Mouse (Mus musculus) liver, embryonic 14.5 days (tissue): ENCODE measurements around the gene Pgap2. TPM values are rescaled to one million over a fixed set of nuclear protein-coding genes. Genes with fewer than 3 reads are reported as not detected.
"Not testable (repeated sequence)": the region's sequence is repeated elsewhere in the genome, so short reads cannot be mapped to it uniquely, and the experiment has no call there.

Experiments used
- ATAC-seq: fragments of 200-750 bp; cut with Nextera tagmentation; 2 replicates; pipeline ENCODE4 v1.8.0; 2017; ENCODE audit warnings: moderate number of reproducible peaks, mild to moderate bottlenecking, moderate library complexity; ENCODE audit not compliant: insufficient read depth
- DNase-seq, 3 experiments: peaks; one replicate each; pipeline ENCODE4 v3.0.0-alpha.2; 2012 to 2013; ENCODE audit warnings: low read depth in 3 of 3, low spot score in 3 of 3
- H3K27ac ChIP-seq: fragments of 300-500 bp; sonication (generic); 2 replicates; pipeline ENCODE4 v1.5.1; 2014; ENCODE audit warnings: moderate library complexity, mild to moderate bottlenecking, control low read depth, inconsistent platforms
- H3K27me3 ChIP-seq: fragments of 300-500 bp; sonication (generic); 2 replicates; pipeline ENCODE4 v1.6.1; 2014; ENCODE audit warnings: mild to moderate bottlenecking, low read length, moderate library complexity; ENCODE audit not compliant: control insufficient read depth, insufficient read depth
- H3K36me3 ChIP-seq: fragments of 300-500 bp; sonication (generic); replicated peaks from 2 replicates; pipeline ENCODE4 v1.6.1; 2014; ENCODE audit warnings: low read depth; ENCODE audit not compliant: control insufficient read depth, insufficient read depth
- H3K4me1 ChIP-seq, 2 experiments: fragments of 200-500 bp in 1 of 2; fragments of 300-500 bp in 1 of 2; sonication (generic) in 1 of 2; replicated peaks; 2 replicates each; pipeline ENCODE4 v1.6.1; 2012 to 2014; ENCODE audit warnings: antibody characterized with exemption in 1 of 2, inconsistent platforms in 1 of 2, low read length in 1 of 2; ENCODE audit not compliant: control insufficient read depth in 2 of 2, insufficient read depth in 2 of 2
- H3K4me2 ChIP-seq: fragments of 300-500 bp; sonication (generic); 2 replicates; pipeline ENCODE4 v1.6.1; 2014; ENCODE audit warnings: low read depth, mild to moderate bottlenecking, control low read depth, moderate library complexity
- H3K4me3 ChIP-seq, 2 experiments: fragments of 200-500 bp in 1 of 2; fragments of 300-500 bp in 1 of 2; sonication (generic) in 1 of 2; 2 replicates each; pipeline ENCODE4 v1.5.1; 2012 to 2014; ENCODE audit warnings: low read depth in 2 of 2, low read length in 2 of 2, mild to moderate bottlenecking in 2 of 2, control low read depth in 1 of 2, inconsistent platforms in 1 of 2, moderate library complexity in 1 of 2; ENCODE audit not compliant: insufficient read depth in 1 of 2
- H3K9ac ChIP-seq: fragments of 300-500 bp; sonication (generic); replicated peaks from 2 replicates; pipeline ENCODE4 v1.6.1; 2014; ENCODE audit warnings: mild to moderate bottlenecking, control low read depth, moderate library complexity
- H3K9me3 ChIP-seq: fragments of 300-500 bp; sonication (generic); 2 replicates; pipeline ENCODE4 v1.6.1; 2016; ENCODE audit warnings: low read length, mixed read lengths; ENCODE audit not compliant: control insufficient read depth
- CTCF ChIP-seq: IDR thresholded peaks from 2 replicates; pipeline ENCODE4 v1.5.1; 2016; ENCODE audit warnings: antibody characterized with exemption, low read depth, control low read depth
- EP300 ChIP-seq: IDR thresholded peaks from 2 replicates; pipeline ENCODE4 v1.6.1; 2016; ENCODE audit warnings: antibody characterized with exemption, low read depth
- WGBS: fragments of 180-500 bp; shearing (Covaris S2); extraction: QIAGEN DNeasy Blood & Tissue Kit; methylation state at CpG from one replicate; pipeline ENCODE4 v1.1.7; 2014; ENCODE audit not compliant: insufficient replicate concordance; 5-methylcytosine and 5-hydroxymethylcytosine counted together
- polyA plus RNA-seq, 2 experiments: library from polyadenylated mRNA; depleted of rRNA in 1 of 2; stranded (reverse) in 1 of 2; unstranded in 1 of 2; fragments of >200 nt; fragmentation: Nextera tagmentation in 1 of 2; extraction: Ambion mirVana in 1 of 2; gene quantifications; 2 replicates each; pipeline versions ENCODE4 v1.2.1 to v1.2.3; 2012 to 2014

Gene Pgap2
- polyA plus RNA-seq, 2 experiments: 14.5 to 18.0 TPM

GRCm38 (mm10) chr7:102258189-102258588 lies 48.2 kb downstream of the Pgap2 start:
- Histone ChIP-seq H3K9ac (no peak overlapping the region), H3K27ac (no peak overlapping the region), H3K4me3 (no peak overlapping the region), H3K9me3 (no peaks in the 10 kb centered on the region), H3K27me3 (no peaks in the 10 kb centered on the region), H3K36me3 (no peaks in the 10 kb centered on the region), H3K4me2 (no peak overlapping the region), H3K4me1 (peaks cover 8% of the 10 kb centered on the region in 2 experiments)
- DNase-seq: peak in 2 of 3 experiments; percentile 54 to 61
- WGBS: 21% methylated on average over 4 of the region's 4 CpGs
- TF ChIP-seq EP300: no peak
- TF ChIP-seq CTCF: peak; percentile 88
- ATAC-seq: peak; percentile 59; the same call in 1 of the 2 replicates

- H3K36me3 ChIP-seq: no peaks in the 10 kb centered on the region
- no peak overlapping the region for H3K27ac ChIP-seq
- ATAC-seq: 0 out of 2 replicates have a peak, but pooled peaks have one; percentile 32
Observed at GRCm38 (mm10) chr7:102258753-102259152, 48.7 kb downstream of the Pgap2 start.

GRCm38 (mm10) chr7:102259716-102260479 lies 49.9 kb downstream of the Pgap2 start:
- ATAC-seq (no peak), DNase-seq (no peak)
- H3K36me3 ChIP-seq: no peaks in the 10 kb centered on the region
- H3K9ac ChIP-seq: no peak overlapping the region
- H3K27ac ChIP-seq: no peak overlapping the region
- no peaks in the 10 kb centered on the region for H3K9me3 ChIP-seq
- H3K27me3 ChIP-seq: no peaks in the 10 kb centered on the region
- 63% methylated on average over 10 of the region's 10 CpGs for WGBS
- H3K4me1 ChIP-seq: peaks cover 0 to 2% of the 10 kb centered on the region in 2 experiments; a peak in 1 of 4 replicates
- H3K4me2 ChIP-seq: no peak overlapping the region
- TF ChIP-seq CTCF: no peak
- TF ChIP-seq EP300: no peak
- H3K4me3 ChIP-seq: no peak overlapping the region

More at GRCm38 (mm10) chr7:102258753-102259152, 48.7 kb downstream of the Pgap2 start:
- no peak overlapping the region for H3K4me3 ChIP-seq
- H3K27me3 ChIP-seq: no peaks in the 10 kb centered on the region
- H3K4me1 ChIP-seq: peaks cover 7% of the 10 kb centered on the region in 2 experiments
- H3K9me3 ChIP-seq: no peaks in the 10 kb centered on the region
- TF ChIP-seq EP300 (no peak), CTCF (no peak)
- WGBS: 36% methylated on average over 3 of the region's 3 CpGs
- H3K9ac ChIP-seq: no peak overlapping the region
- no peak overlapping the region for H3K4me2 ChIP-seq
- DNase-seq: no peak

GRCm38 (mm10) chr7:102260518-102260917 lies 50.5 kb downstream of the Pgap2 start:
- no peak overlapping the region for H3K27ac ChIP-seq
- no peak overlapping the region for H3K4me2 ChIP-seq
- TF ChIP-seq EP300 (no peak), CTCF (no peak)
- H3K9ac ChIP-seq: no peak overlapping the region
- H3K4me3 ChIP-seq: no peak overlapping the region
- no peak for DNase-seq
- peaks cover 0 to 5% of the 10 kb centered on the region in 2 experiments; a peak in 2 of 4 replicates for H3K4me1 ChIP-seq
- ATAC-seq: no peak
- H3K9me3 ChIP-seq: no peaks in the 10 kb centered on the region
- 80% methylated on average over 1 of the region's 1 CpGs for WGBS
- no peaks in the 10 kb centered on the region for H3K27me3 ChIP-seq
- H3K36me3 ChIP-seq: no peaks in the 10 kb centered on the region

GRCm38 (mm10) chr7:102263020-102263419 lies 53.0 kb downstream of the Pgap2 start:
- DNase-seq: no peak
- TF ChIP-seq CTCF (peak; percentile 40; the same call in 1 of the 2 replicates), EP300 (no peak)
- no peaks in the 10 kb centered on the region for H3K27me3 ChIP-seq
- H3K4me1 ChIP-seq: peaks cover 12% of the 10 kb centered on the region in 2 experiments
- H3K36me3 ChIP-seq: no peaks in the 10 kb centered on the region
- H3K4me2 ChIP-seq: no peak overlapping the region
- no peaks in the 10 kb centered on the region for H3K9me3 ChIP-seq
- no peak overlapping the region for H3K27ac ChIP-seq
- H3K9ac ChIP-seq: no peak overlapping the region
- WGBS: 92% methylated on average over 2 of the region's 2 CpGs
- no peak overlapping the region for H3K4me3 ChIP-seq
- no peak for ATAC-seq

GRCm38 (mm10) chr7:102266021-102266400 lies 56.0 kb downstream of the Pgap2 start:
- H3K4me3 ChIP-seq: peak overlapping the region in 1 of 2 experiments; percentile 96; a peak in 2 of 4 replicates
- DNase-seq, H3K27me3 ChIP-seq, H3K36me3 ChIP-seq, H3K9me3 ChIP-seq, ATAC-seq: not testable (repeated sequence)
- peaks cover 30 to 32% of the 10 kb centered on the region in 2 experiments for H3K4me1 ChIP-seq
- peak overlapping the region; percentile 91 for H3K27ac ChIP-seq
- H3K9ac ChIP-seq: peak overlapping the region; percentile 95
- WGBS: 51% methylated on average over 10 of the region's 10 CpGs
- H3K4me2 ChIP-seq: peak overlapping the region; percentile 82
